Mouse (Mus musculus) right cerebral cortex, postnatal 10 days (tissue): ENCODE measurements around the gene Dip2b.

Experiments used
- DNase-seq, 2 experiments: peaks; one replicate each; pipeline ENCODE4 v3.0.0; 2021; ENCODE audit warnings: low spot score in 2 of 2

The Dip2b gene

GRCm38 (mm10) chr15:100050940-100051339, 12.5 kb downstream of the Dip2b start:
- DNase-seq = no peak

GRCm38 (mm10) chr15:100052726-100053125, 14.3 kb downstream of the Dip2b start:
- no peak for DNase-seq

DNA sequence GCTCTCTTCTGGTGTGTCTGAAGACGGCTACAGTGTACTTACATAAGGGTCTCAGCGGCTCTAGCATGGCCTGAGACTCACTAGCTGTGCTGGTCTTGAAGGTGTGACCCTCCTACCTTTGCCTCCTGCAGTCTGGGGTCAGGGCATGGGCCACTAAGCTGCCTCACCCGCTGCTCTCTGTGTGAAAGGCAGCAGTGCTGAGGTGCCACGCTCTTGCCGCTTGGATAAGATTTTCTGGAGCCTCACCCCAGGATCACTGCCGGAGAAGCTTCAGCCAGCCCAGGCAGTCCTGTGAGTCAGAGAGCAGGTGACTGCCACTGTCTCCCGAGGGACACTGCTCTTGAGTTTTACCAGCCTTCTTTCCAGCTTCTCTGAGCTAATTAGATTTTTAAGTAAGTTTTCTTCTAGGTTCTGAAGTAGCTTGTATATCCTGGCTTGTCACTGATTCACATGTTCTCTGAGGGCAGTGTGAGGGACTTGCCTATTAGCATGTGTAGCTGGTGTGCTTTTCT, 18.0 kb downstream of the Dip2b start:
- no peak for DNase-seq

DNA sequence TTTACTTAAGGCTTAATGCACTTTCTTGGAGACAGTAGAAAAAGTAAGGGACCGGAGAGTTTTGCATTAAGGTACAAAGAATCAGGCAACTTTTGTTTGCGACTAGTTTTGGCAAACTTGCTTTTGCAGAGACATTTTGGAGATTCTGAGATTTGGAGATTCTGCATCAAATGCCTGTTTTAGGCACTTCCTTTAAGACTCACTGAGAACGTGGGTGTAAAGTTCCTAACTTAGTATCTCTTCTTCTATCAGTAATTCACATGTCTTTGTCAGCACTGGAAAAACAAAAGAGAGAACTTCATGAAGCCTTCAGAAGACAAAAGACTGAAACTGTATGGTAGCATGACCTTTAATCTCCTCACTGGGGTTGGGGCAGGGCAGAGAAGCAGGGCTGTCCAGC, 19.2 kb downstream of the Dip2b start:
- no peak for DNase-seq

DNA sequence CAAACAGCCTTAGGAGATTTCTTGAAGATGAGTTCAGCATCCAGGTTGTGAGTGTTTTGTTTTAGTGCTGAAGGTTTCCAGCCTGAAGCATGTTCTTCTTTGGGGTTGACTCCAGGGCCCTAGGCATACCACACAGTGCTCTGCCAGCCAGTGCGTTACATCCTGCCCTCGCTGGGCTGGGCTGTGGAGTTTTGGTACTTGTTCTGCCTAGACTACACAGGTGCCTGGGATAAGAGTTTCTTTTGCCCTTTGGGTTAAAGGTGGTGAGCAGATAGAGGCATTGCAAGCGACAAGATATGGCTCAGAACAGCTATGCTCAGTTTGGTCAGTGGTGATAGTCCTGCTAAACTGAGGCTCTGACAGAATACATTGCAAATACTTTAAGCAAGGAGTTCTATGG, 19.7 kb downstream of the Dip2b start:
- DNase-seq = no peak

- DNase-seq = no peak
Observed at GRCm38 (mm10) chr15:100058912-100059311, 20.4 kb downstream of the Dip2b start.

GRCm38 (mm10) chr15:100059626-100060311, 21.3 kb downstream of the Dip2b start:
- no peak for DNase-seq

GRCm38 (mm10) chr15:100060513-100061140, 22.2 kb downstream of the Dip2b start:
- DNase-seq = no peak

- DNase-seq = no peak
Observed at GRCm38 (mm10) chr15:100061377-100061776, 22.9 kb downstream of the Dip2b start.

DNA sequence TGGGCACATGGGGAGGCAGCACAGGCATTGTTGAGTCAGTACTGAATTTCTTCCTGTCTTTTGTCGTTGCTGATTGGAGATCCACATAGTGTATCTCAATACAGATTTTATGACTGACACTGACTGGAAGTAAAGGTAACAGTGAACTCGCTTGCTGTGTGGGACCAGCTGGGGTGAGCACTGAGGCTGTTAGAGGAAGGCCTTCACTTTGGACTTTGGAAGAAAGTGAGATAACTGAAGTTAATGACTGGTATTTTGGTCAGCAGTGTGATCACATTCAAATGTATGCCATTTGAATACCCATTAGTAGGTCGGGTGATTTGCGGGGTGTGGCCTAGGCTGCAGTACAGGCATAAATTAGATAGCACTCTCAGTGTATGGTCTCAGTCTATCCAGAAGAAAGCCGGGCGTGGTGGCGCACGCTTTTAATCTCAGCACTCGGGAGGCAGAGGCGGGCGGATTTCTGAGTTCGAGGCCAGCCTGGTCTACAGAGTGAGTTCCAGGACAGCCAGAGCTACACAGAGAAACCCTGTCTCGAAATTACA, 24.8 kb downstream of the Dip2b start:
- DNase-seq = no peak

DNA sequence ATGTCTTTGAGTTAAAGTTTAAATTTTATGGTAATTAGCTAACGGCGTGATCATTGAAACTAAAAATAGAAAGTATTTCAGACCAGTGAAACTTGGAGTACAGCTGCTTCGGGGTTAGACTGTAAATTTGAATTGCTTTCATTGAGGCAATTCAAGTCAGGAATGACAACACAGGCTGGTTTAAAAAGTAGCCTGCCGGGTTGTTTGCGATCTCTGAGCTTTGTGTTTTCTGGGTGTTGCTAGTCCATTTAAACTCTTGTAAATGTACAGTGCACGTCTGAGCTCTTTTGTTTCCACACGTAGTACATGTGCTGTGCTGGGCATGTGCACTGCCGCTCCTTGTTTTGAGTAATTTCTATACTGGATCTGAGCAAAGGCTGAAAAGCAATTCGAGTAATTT, 28.2 kb downstream of the Dip2b start:
- DNase-seq = no peak

DNA sequence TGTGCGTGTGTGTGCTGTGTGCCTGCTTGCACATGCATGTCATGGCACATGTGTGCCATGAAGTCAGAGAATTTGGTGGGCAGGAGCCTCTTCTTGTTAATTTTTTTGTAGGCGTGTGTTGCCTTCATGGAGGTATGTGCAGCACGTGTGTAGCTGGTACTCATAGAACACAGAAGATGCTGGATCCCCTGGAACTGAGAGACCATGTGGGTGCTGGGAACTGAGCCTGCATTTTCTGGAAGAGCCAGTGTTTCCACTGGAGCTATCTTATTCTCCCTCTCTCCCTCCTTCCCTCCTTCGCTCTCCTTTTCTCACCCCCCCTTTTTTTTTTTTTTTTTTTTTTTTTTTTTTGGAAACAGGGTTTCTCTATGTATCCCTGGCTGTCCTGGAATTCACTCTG, 30.6 kb downstream of the Dip2b start:
- DNase-seq = no peak

DNA sequence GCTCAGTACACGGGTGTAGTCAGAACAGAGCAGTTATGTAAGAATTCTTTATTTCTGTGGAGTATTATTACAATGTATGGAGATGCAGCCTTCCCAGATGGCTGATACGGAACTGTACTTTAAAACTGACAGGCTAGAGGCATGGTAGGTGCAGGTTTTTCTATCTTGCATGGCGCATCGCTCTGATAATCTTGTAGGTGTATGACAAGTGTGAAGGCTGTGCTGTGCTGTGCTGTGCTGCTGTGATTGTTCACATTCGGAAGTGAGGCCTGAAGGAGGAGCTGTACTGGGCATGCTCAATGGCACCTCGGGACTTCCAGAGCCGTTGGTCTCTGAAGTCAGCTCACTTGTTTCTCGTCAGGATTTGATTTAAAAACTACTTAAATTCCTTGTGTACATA, 31.6 kb downstream of the Dip2b start:
- DNase-seq = no peak

GRCm38 (mm10) chr15:100071819-100072218, 33.4 kb downstream of the Dip2b start:
- no peak for DNase-seq

DNA sequence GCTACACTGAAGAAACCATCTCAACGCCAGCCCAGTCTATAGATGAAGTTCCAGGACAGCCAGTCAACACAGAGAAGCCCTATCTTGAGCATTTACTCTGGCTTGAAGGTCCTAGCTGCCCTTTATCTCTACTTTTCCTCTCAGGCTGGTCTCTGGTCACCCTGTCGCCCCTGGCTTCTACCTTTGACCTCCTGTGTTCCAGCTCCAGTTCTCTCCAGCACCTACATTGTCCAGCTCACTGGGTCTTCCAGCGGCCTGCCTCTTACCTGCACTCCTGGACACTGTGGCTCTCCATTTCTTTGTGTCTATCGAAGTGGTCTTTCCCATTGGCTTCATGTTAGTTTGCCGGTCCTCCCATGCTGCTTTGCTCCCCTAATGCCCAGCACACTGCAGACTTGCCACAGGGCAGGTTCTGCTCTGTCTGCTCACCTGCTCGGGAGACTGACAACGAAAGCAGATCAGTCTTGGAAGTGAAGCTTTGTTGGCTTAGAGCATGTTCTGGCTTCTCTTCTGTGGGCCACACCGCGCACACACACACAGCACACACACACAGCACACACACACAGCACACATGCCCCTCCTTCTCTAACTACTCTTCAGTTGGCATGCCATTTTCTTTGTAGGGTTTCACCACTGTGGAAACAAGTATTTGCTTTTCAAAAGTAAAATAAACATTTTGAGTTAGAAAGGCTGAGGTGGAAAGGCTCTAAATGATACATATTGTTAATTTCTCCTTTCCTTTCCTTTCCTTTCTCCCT, 35.4 kb downstream of the Dip2b start:
- DNase-seq = no peak

- no peak for DNase-seq
Observed at GRCm38 (mm10) chr15:100074754-100075153, 36.3 kb downstream of the Dip2b start.

DNA sequence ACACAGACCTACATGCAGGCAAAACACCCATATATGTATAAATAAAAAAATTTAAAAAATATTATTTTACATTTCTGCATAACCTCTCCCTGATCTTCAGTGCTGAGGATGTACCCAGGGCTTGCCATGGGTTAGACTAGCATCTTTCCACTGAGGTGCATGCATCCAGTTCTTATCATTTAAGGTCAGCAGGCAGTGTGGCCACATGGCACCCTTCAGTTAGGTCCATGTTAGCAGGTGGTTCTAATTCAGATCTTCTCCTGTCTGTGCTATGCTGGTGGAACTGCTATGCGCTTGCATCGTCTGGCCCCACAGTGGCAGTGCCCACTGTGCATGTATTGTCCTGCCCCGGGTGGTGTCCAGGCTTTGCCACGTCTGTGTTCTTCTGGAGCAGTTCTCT, 37.9 kb downstream of the Dip2b start:
- DNase-seq = no peak

- DNase-seq = no peak
Observed at GRCm38 (mm10) chr15:100080833-100081477, 42.5 kb downstream of the Dip2b start.

- DNase-seq = no peak
Observed at GRCm38 (mm10) chr15:100081478-100081998, 43.1 kb downstream of the Dip2b start.

DNA sequence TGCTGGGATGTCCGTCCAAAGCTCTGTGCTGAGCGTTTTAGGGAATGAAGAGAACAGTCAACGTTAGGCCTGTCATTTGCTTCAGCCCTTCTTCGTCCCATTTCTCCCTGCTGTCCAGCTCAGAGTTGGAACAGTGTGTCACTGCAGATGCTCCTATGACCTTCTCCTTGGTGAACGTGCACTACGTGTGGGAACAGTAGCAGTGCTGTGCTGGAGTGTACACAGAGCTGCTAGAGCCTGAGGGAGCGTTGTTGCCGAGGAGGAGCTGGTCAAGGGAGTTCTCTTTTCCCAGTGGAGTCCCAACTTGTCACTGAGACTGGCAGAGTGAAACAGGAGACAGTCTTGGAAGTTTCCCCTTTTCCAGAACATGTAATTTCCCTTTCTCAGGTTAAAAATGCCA, 43.6 kb downstream of the Dip2b start:
- no peak for DNase-seq

- DNase-seq = no peak
Observed at GRCm38 (mm10) chr15:100082733-100083132, 44.3 kb downstream of the Dip2b start.

- no peak for DNase-seq
Observed at GRCm38 (mm10) chr15:100083882-100084281, 45.4 kb downstream of the Dip2b start.
